Mouse (Mus musculus): Measurements from ENCODE around the gene Tmem270.

- TF ChIP-seq CTCF (IDR thresholded peaks at IDR 0.05; ENCODE audit: low read depth, low read length) (peak; percentile 14), EP300 (IDR thresholded peaks at IDR 0.05; ENCODE audit: insufficient read depth, low read depth, low read length) (no peak), POLR2A (IDR thresholded peaks at IDR 0.05; ENCODE audit: insufficient read depth, low read length) (no peak)
These were observed 26.4 kb upstream of the Tmem270 start for GRCm38 (mm10) chr5:134932903-134933276.
